Mouse (Mus musculus) spleen, postnatal 10 days (tissue): ENCODE results near the gene Olfr763.
"Not testable (repeated sequence)": the region's sequence is repeated elsewhere in the genome, so short reads cannot be mapped to it uniquely, and the experiment has no call there.

Experiments used
- DNase-seq, 2 experiments: peaks; one replicate each; pipeline ENCODE4 v3.0.0; 2021 to 2022; ENCODE audit warnings: low spot score in 2 of 2

The Olfr763 gene

GRCm38 (mm10) chr10:129010288-129010841, at the start of gene Olfr763:
Olfr763 (plus strand) TSS chr10:129010791.
- no peak for DNase-seq

- no peak for DNase-seq
These were observed 45.6 kb upstream of the Olfr763 start for GRCm38 (mm10) chr10:128964961-128965360.

- no peak for DNase-seq
These were observed 44.7 kb upstream of the Olfr763 start for GRCm38 (mm10) chr10:128965871-128966270.

GRCm38 (mm10) chr10:128968341-128968749, 42.2 kb upstream of the Olfr763 start:
- DNase-seq: no peak

- DNase-seq: no peak
These were observed 39.8 kb upstream of the Olfr763 start for GRCm38 (mm10) chr10:128970740-128971250.

- no peak for DNase-seq
These were observed 37.8 kb upstream of the Olfr763 start for GRCm38 (mm10) chr10:128972841-128973240.

GRCm38 (mm10) chr10:128976395-128976794, 34.2 kb upstream of the Olfr763 start:
- DNase-seq: no peak

GRCm38 (mm10) chr10:128977522-128978114, 33.0 kb upstream of the Olfr763 start:
- peak in 1 of 2 experiments; percentile 21 for DNase-seq

GRCm38 (mm10) chr10:128980644-128981365, 29.8 kb upstream of the Olfr763 start:
- DNase-seq: no peak

GRCm38 (mm10) chr10:128989131-128989530, 21.5 kb upstream of the Olfr763 start, which contains the start of gene Olfr9:
Olfr9 (plus strand) TSS chr10:128989431.
- not testable (repeated sequence) for DNase-seq

- DNase-seq: not testable (repeated sequence)
These were observed 20.3 kb upstream of the Olfr763 start for GRCm38 (mm10) chr10:128990129-128990850.

GRCm38 (mm10) chr10:128990994-128991393, 19.6 kb upstream of the Olfr763 start:
- no peak for DNase-seq

GRCm38 (mm10) chr10:128995796-128996195, 14.8 kb upstream of the Olfr763 start:
- DNase-seq: no peak

GRCm38 (mm10) chr10:128996523-128997040, 14.0 kb upstream of the Olfr763 start:
- DNase-seq: no peak

- DNase-seq: no peak
These were observed 6.3 kb upstream of the Olfr763 start for GRCm38 (mm10) chr10:129004032-129004920.

- DNase-seq: not testable (repeated sequence)
These were observed 920 bp downstream of the Olfr763 start for GRCm38 (mm10) chr10:129011511-129011910.

- DNase-seq: no peak
These were observed 3.9 kb downstream of the Olfr763 start for GRCm38 (mm10) chr10:129014477-129014876.

GRCm38 (mm10) chr10:129023319-129023718, 12.7 kb downstream of the Olfr763 start:
- DNase-seq: no peak

GRCm38 (mm10) chr10:129026018-129026662, 15.5 kb downstream of the Olfr763 start:
- DNase-seq: peak; percentile 8 to 57

- no peak for DNase-seq
These were observed 17.8 kb downstream of the Olfr763 start for GRCm38 (mm10) chr10:129028343-129028742.
